Mouse (Mus musculus): ENCODE measurements around the gene Gm340.

GRCm38 (mm10) chr19:41606208-41606987, 24.2 kb downstream of the Gm340 start:
- TF ChIP-seq TAL1 (IDR thresholded peaks at IDR 0.05; ENCODE audit: low read length) (no peak), GATA1 (IDR thresholded peaks at IDR 0.05; ENCODE audit: low read length) (no peak)
